Comparison of ENCODE assay signal across 26 mouse cellular contexts in genomic region chr3:62280960-62281359, GRCm38 (mm10). TPM values are rescaled to one million over a fixed set of nuclear protein-coding genes. Genes with fewer than 3 reads are reported as not detected.
DNase-seq lines count a peak whose midpoint lies in the region; ATAC-seq and TF ChIP-seq lines count a peak whose summit lies in the region.
"Had no signal": no experiment of that assay in that cellular context is flagged by ENCODE, and none has a peak within 500 bp of the region (broad histone marks: within the 10 kb centered on the region; RNA-seq: fewer than 3 reads in every experiment).

No protein-coding gene starts in this region.

- no peaks in the 10 kb centered on the region for H3K9me3 ChIP-seq in kidney, embryonic 14.5 days (ENCODE audit: control insufficient read depth, low read length)
- no peaks in the 10 kb centered on the region for H3K9me3 ChIP-seq in kidney, embryonic 16.5 days (ENCODE audit: low read length)
- no peaks in the 10 kb centered on the region for H3K9me3 ChIP-seq in hindbrain, postnatal 0 days (ENCODE audit: low read length)
- H3K9me3 ChIP-seq: embryonic facial prominence, embryonic 10.5 days; embryonic facial prominence, embryonic 12.5 days; forebrain, embryonic 10.5 days; forebrain, embryonic 12.5 days had no signal

- H3K36me3 ChIP-seq in kidney, embryonic 14.5 days (ENCODE audit: control insufficient read depth, insufficient read depth, low read length), result no peaks in the 10 kb centered on the region
- no peaks in the 10 kb centered on the region for H3K36me3 ChIP-seq in kidney, embryonic 16.5 days (ENCODE audit: insufficient read depth, low read length)
- no peaks in the 10 kb centered on the region for H3K36me3 ChIP-seq in hindbrain, postnatal 0 days (ENCODE audit: insufficient read depth, low read length)
- H3K36me3 ChIP-seq: embryonic facial prominence, embryonic 10.5 days; embryonic facial prominence, embryonic 12.5 days; forebrain, embryonic 10.5 days; forebrain, embryonic 12.5 days; G1E had no signal

- ATAC-seq in kidney, embryonic 14.5 days (ENCODE audit: low FRiP score, low TSS enrichment), result peak; percentile 83; the same call in 1 of the 2 replicates
- peak; percentile 51; the same call in 1 of the 2 replicates for ATAC-seq in kidney, embryonic 16.5 days (ENCODE audit: low FRiP score, low TSS enrichment)
- no peak for ATAC-seq in hindbrain, postnatal 0 days
- ATAC-seq: activated CD4-positive, CD25-positive, alpha-beta regulatory T cell, adult 4 months; CD4-positive, CD25-positive, alpha-beta regulatory T cell, adult 4 months; forebrain, embryonic 14.5 days; Patski had no signal

- H3K4me1 ChIP-seq in kidney, embryonic 14.5 days (ENCODE audit: control insufficient read depth, insufficient read depth, low read length), result no peaks in the 10 kb centered on the region
- H3K4me1 ChIP-seq in kidney, embryonic 16.5 days (ENCODE audit: insufficient read depth, low read length), result peaks cover 14% of the 10 kb centered on the region
- no peaks in the 10 kb centered on the region for H3K4me1 ChIP-seq in hindbrain, postnatal 0 days (ENCODE audit: insufficient read depth, low read length)
- H3K4me1 ChIP-seq: embryonic facial prominence, embryonic 10.5 days; embryonic facial prominence, embryonic 12.5 days; forebrain, embryonic 10.5 days; forebrain, embryonic 12.5 days had no signal

- no peaks in the 10 kb centered on the region for H3K27me3 ChIP-seq in kidney, embryonic 14.5 days (ENCODE audit: control insufficient read depth, insufficient read depth, low read length)
- H3K27me3 ChIP-seq in kidney, embryonic 16.5 days (ENCODE audit: insufficient read depth, low read length), result no peaks in the 10 kb centered on the region
- H3K27me3 ChIP-seq in hindbrain, postnatal 0 days (ENCODE audit: insufficient read depth, low read length), result no peaks in the 10 kb centered on the region
- H3K27me3 ChIP-seq: CH12.LX; embryonic facial prominence, embryonic 12.5 days; forebrain, embryonic 12.5 days; Patski had no signal

- WGBS in kidney, embryonic 14.5 days, result 23% methylated on average over 2 of the region's 2 CpGs
- WGBS in kidney, embryonic 16.5 days, result 27% methylated on average over 2 of the region's 2 CpGs
- WGBS in hindbrain, postnatal 0 days, result 87% methylated on average over 2 of the region's 2 CpGs

- no peak for DNase-seq in kidney, postnatal 10 days
- no peak for DNase-seq in kidney, adult 18-20 months
- DNase-seq in kidney, postnatal 4 days, result peak; percentile 2
- DNase-seq in kidney, postnatal 36 days, result no peak
- no peak for DNase-seq in hindbrain, postnatal 0 days (ENCODE audit: low spot score)
- DNase-seq: adrenal gland, adult 8-10 months; adrenal gland, postnatal 14 days; adrenal gland, postnatal 36 days; B cell, adult 2 months; cerebellum, adult 11-12 months; cerebellum, adult 2 months; cerebellum, adult 9-10 months; cerebellum, postnatal 10 days; cerebellum, postnatal 25 days had no signal

- no peak overlapping the region for H3K4me2 ChIP-seq in kidney, embryonic 14.5 days (replicated peaks; ENCODE audit: low read depth, low read length)
- no peak overlapping the region for H3K4me2 ChIP-seq in kidney, embryonic 16.5 days (replicated peaks; ENCODE audit: low read depth, low read length)
- no peak overlapping the region for H3K4me2 ChIP-seq in hindbrain, postnatal 0 days (ENCODE audit: low read depth, low read length)
- H3K4me2 ChIP-seq: embryonic facial prominence, embryonic 12.5 days; forebrain, embryonic 12.5 days had no signal

- no peak overlapping the region for H3K27ac ChIP-seq in kidney, embryonic 14.5 days (ENCODE audit: low read depth, low read length)
- no peak overlapping the region for H3K27ac ChIP-seq in kidney, embryonic 16.5 days (ENCODE audit: low read length)
- H3K27ac ChIP-seq in hindbrain, postnatal 0 days, result no peak overlapping the region
- H3K27ac ChIP-seq: embryonic facial prominence, embryonic 10.5 days; embryonic facial prominence, embryonic 12.5 days; forebrain, embryonic 10.5 days; forebrain, embryonic 12.5 days had no signal

- H3K4me3 ChIP-seq in kidney, embryonic 14.5 days (ENCODE audit: low read length), result no peak overlapping the region
- H3K4me3 ChIP-seq in kidney, embryonic 16.5 days (ENCODE audit: low read length), result no peak overlapping the region
- no peak overlapping the region for H3K4me3 ChIP-seq in hindbrain, postnatal 0 days (ENCODE audit: low read length)
- H3K4me3 ChIP-seq: embryonic facial prominence, embryonic 10.5 days; embryonic facial prominence, embryonic 12.5 days; forebrain, embryonic 10.5 days; forebrain, embryonic 12.5 days had no signal

- H3K9ac ChIP-seq in kidney, embryonic 14.5 days (ENCODE audit: low read depth, low read length), result no peak overlapping the region
- no peak overlapping the region for H3K9ac ChIP-seq in kidney, embryonic 16.5 days (replicated peaks; ENCODE audit: low read length)
- no peak overlapping the region for H3K9ac ChIP-seq in hindbrain, postnatal 0 days (replicated peaks; ENCODE audit: low read length)
- H3K9ac ChIP-seq: embryonic facial prominence, embryonic 12.5 days; forebrain, embryonic 12.5 days had no signal

- no peak for TF ChIP-seq CTCF in hindbrain, postnatal 0 days (IDR thresholded peaks at IDR 0.05; ENCODE audit: low read depth)

RNA-seq across cellular contexts. Expression of gene Arhgef26, which starts 57.2 kb away (rescaled TPM):
- 8.5 and 11.4 TPM in 2 replicates for polyA plus RNA-seq in kidney, embryonic 14.5 days (2014; fragmentation: Nextera tagmentation; extraction: Ambion mirVana)
- polyA plus RNA-seq in kidney, embryonic 16.5 days (2015; fragmentation: Nextera tagmentation; extraction: Ambion mirVana), result 10.8 and 13.6 TPM in 2 replicates
- 31.3 TPM in 2 replicates for total RNA-seq in hindbrain, postnatal 0 days (2014; rRNA removed)
- 21.7 and 23.1 TPM in 2 replicates for polyA plus RNA-seq in hindbrain, postnatal 0 days (2015; fragmentation: Nextera tagmentation; extraction: Ambion mirVana)
- polyA plus RNA-seq: G1E had no signal

Comparison
In these comparisons a context has a peak if more than half of its experiments do, and no peak if none do; other contexts are left out.
1. DNase-seq: peak in kidney, postnatal 4 days (2 of 2); none in kidney, postnatal 10 days (single experiment), kidney, adult 18-20 months (single experiment), kidney, postnatal 36 days (0 of 2) and hindbrain, postnatal 0 days (single experiment).